Mouse (Mus musculus) spleen, postnatal 0 days (tissue): ENCODE results near the gene Tmx4. TPM values are rescaled to one million over a fixed set of nuclear protein-coding genes. Genes with fewer than 3 reads are reported as not detected.

ENCODE experiments used
- polyA plus RNA-seq: library from polyadenylated mRNA; unstranded; fragments of >200 nt; fragmentation: Nextera tagmentation; extraction: Ambion mirVana; gene quantifications from 2 replicates; pipeline ENCODE4 v1.2.1, GENCODE M21; 2015

Gene Tmx4
- polyA plus RNA-seq, result 11.1 and 11.5 TPM in 2 replicates

GRCm38 (mm10) chr2:134643514-134644300 is at the start of gene Tmx4:
Gene Tmx4, minus strand, starts transcription at chr2:134644145.

GRCm38 (mm10) chr2:134554221-134554727 is 89.7 kb downstream of the Tmx4 start, which contains the start of gene Hao1:
Gene Hao1, minus strand, starts transcription at chr2:134554368.

Other genes starting within 250 kb of the Tmx4 start
- 0.12 and 0.18 TPM in 2 replicates for gene Hao1, start 89.8 kb downstream of the Tmx4 start, polyA plus RNA-seq
- 3.4 and 3.6 TPM in 2 replicates for gene Plcb1, start 141.9 kb upstream of the Tmx4 start, polyA plus RNA-seq